Mouse (Mus musculus): ENCODE results near the gene Shisa4. TPM values are rescaled to one million over a fixed set of nuclear protein-coding genes. Genes with fewer than 3 reads are reported as not detected.
"Not testable (repeated sequence)": the region's sequence is repeated elsewhere in the genome, so short reads cannot be mapped to it uniquely, and the experiment has no call there.

The Shisa4 gene
- 72.1 and 75.5 TPM in 2 replicates for polyA plus RNA-seq (2016; fragmentation: Nextera tagmentation; extraction: Ambion mirVana)

DNA sequence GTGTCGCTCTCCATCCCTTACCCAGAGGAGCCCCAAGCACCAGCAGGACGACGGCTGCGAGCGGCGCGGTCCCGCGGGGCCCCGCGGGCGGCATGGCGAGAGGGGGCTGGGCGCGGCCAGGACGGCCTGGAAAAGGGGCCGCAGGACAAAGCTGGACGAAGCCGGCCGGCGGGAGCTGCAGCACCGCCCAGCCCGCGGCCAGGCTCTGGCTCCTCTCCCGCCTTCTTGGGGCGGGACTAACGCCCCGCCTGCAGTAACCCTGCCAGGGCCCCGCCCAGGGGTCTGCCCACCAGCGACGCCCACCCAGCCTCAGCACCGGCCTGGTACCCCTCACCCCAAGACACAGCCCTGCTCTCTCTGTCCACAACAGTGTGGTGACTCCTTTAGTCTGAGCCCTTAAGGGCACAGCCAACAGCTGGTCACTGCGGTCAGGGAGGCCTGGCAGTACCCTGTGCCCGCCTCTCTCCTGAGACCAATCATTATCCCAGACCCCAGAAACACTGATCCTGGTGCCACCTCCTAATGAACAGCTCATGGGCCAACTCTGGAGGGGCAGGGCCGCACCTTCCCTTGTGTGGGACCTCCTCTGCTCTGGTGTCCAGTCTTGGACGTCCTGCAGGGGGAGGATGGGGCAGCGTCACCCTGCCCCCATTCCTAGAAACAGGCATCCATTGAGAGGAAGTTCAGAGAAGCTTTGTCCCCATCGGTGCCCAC, at the start of gene Shisa4:
Gene Shisa4 (minus strand): TSS at position 370 of the 714 bp plus-strand sequence.
- Histone ChIP-seq H3K4me3 (peak within 1 kb of the TSS; percentile 69), H3K4me1 (peaks cover 30% of the 10 kb centered on the region), H3K9ac (peak within 1 kb of the TSS; percentile 91), H3K36me3 (peaks cover 3% of the 10 kb centered on the region; the same call in 1 of the 2 replicates), H3K27me3 (replicated peaks) (no peaks in the 10 kb centered on the region), H3K27ac (peak within 1 kb of the TSS; percentile 62), H3K9me3 (no peaks in the 10 kb centered on the region), H3K4me2 (replicated peaks) (peak within 1 kb of the TSS; percentile 67)
- 2% methylated on average over 38 of the region's 38 CpGs for WGBS
- peak; percentile 88 for ATAC-seq (ENCODE audit: low FRiP score, low read depth)

DNA sequence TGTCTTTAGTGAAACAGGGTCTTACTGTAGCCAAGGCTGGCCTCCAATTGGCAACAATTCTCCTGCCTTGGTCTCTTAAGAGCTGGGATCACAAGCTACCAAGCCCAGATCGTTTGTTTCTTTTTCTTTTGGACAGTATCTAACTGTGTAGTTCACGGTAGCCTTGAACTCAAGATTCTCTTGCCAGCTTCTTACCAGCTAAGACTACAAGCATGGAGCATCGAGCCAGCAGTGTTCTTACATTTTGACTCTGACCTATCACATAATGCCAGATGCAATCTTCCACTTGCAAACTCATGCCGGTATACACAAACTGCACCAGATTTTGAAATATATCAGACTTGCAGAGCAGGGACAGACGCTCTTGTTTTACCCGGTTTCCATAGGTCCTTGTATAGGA, 47.7 kb upstream of the Shisa4 start:
- H3K9me3 ChIP-seq, result no peaks in the 10 kb centered on the region
- H3K27ac ChIP-seq, result no peak overlapping the region
- no peak overlapping the region for H3K4me3 ChIP-seq
- H3K4me1 ChIP-seq, result peaks cover 5% of the 10 kb centered on the region
- no peak overlapping the region for H3K9ac ChIP-seq
- no peak for ATAC-seq (ENCODE audit: low FRiP score, low read depth)
- no peak overlapping the region for H3K4me2 ChIP-seq (replicated peaks)
- 94% methylated on average over 6 of the region's 6 CpGs for WGBS
- H3K36me3 ChIP-seq, result peaks cover 59% of the 10 kb centered on the region
- H3K27me3 ChIP-seq (replicated peaks), result no peaks in the 10 kb centered on the region

GRCm38 (mm10) chr1:135413996-135414395, 39.0 kb upstream of the Shisa4 start:
- Histone ChIP-seq H3K27ac (no peak overlapping the region), H3K4me1 (no peaks in the 10 kb centered on the region), H3K9ac (no peak overlapping the region), H3K4me3 (no peak overlapping the region), H3K9me3 (no peaks in the 10 kb centered on the region), H3K36me3 (peaks cover 94% of the 10 kb centered on the region), H3K27me3 (replicated peaks) (no peaks in the 10 kb centered on the region), H3K4me2 (replicated peaks) (no peak overlapping the region)
- ATAC-seq (ENCODE audit: low FRiP score, low read depth), result no peak

GRCm38 (mm10) chr1:135412130-135412529, 37.1 kb upstream of the Shisa4 start:
- Histone ChIP-seq H3K4me2 (replicated peaks) (no peak overlapping the region), H3K27ac (no peak overlapping the region), H3K4me3 (no peak overlapping the region), H3K9ac (no peak overlapping the region), H3K36me3 (peaks cover 92% of the 10 kb centered on the region), H3K9me3 (no peaks in the 10 kb centered on the region), H3K4me1 (no peaks in the 10 kb centered on the region), H3K27me3 (replicated peaks) (no peaks in the 10 kb centered on the region)
- 88% methylated on average over 4 of the region's 4 CpGs for WGBS
- ATAC-seq (ENCODE audit: low FRiP score, low read depth), result no peak

DNA sequence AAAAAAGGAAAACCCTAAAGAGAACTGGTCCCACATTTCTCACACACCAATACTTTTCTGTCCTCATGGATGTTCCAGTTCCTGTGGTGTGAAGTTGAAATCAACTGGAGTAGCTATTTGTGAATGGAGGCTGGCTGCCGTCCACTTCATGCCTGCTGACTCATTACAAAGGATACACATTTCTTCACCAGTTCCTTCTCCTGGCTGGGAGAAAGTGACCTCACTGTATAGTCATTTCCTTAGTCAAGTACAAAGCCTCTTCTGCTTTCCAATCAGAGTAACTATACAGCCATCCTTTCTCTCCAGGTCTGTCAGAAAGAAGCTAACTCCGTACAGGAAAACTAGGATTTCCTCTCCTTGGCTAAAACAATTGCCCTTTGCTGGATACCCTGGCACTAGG, 35.9 kb upstream of the Shisa4 start:
- no peaks in the 10 kb centered on the region for H3K9me3 ChIP-seq
- H3K27ac ChIP-seq, result no peak overlapping the region
- no peak overlapping the region for H3K4me3 ChIP-seq
- no peaks in the 10 kb centered on the region for H3K4me1 ChIP-seq
- H3K27me3 ChIP-seq (replicated peaks), result no peaks in the 10 kb centered on the region
- no peak overlapping the region for H3K9ac ChIP-seq
- 81% methylated on average over 2 of the region's 2 CpGs for WGBS
- no peak for ATAC-seq (ENCODE audit: low FRiP score, low read depth)
- no peak overlapping the region for H3K4me2 ChIP-seq (replicated peaks)
- peaks cover 90% of the 10 kb centered on the region for H3K36me3 ChIP-seq

GRCm38 (mm10) chr1:135408973-135409372, 33.9 kb upstream of the Shisa4 start:
- Histone ChIP-seq H3K9me3 (no peaks in the 10 kb centered on the region), H3K4me1 (no peaks in the 10 kb centered on the region), H3K36me3 (peaks cover 92% of the 10 kb centered on the region), H3K27ac (no peak overlapping the region), H3K4me2 (replicated peaks) (no peak overlapping the region), H3K9ac (no peak overlapping the region), H3K4me3 (no peak overlapping the region), H3K27me3 (replicated peaks) (no peaks in the 10 kb centered on the region)
- no peak for ATAC-seq (ENCODE audit: low FRiP score, low read depth)
- 97% methylated on average over 4 of the region's 4 CpGs for WGBS

DNA sequence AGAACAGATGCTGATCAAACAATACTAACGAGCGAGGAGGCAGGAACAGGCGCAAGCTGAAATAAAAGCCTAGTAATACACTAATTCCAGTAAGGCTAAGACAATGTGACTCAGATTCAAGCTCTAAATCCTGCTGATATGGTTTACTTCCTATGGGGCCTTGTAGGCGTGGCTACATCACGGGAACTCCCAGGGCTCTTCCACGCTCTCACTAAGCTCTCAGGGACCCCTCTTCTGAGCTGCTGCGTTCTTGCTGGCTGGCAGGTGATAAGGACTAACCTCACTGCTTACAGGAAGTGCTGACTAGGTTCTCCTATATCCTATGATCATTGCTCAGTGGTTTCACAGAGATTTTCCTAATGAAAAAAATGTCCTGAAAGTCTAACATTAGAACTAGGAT, 30.3 kb upstream of the Shisa4 start:
- ATAC-seq (ENCODE audit: low FRiP score, low read depth), result no peak
- H3K4me2 ChIP-seq (replicated peaks), result no peak overlapping the region
- H3K27ac ChIP-seq, result no peak overlapping the region
- no peaks in the 10 kb centered on the region for H3K9me3 ChIP-seq
- H3K36me3 ChIP-seq, result peaks cover 93% of the 10 kb centered on the region
- no peaks in the 10 kb centered on the region for H3K27me3 ChIP-seq (replicated peaks)
- 90% methylated on average over 7 of the region's 7 CpGs for WGBS
- H3K4me1 ChIP-seq, result no peaks in the 10 kb centered on the region
- H3K4me3 ChIP-seq, result no peak overlapping the region
- no peak overlapping the region for H3K9ac ChIP-seq

DNA sequence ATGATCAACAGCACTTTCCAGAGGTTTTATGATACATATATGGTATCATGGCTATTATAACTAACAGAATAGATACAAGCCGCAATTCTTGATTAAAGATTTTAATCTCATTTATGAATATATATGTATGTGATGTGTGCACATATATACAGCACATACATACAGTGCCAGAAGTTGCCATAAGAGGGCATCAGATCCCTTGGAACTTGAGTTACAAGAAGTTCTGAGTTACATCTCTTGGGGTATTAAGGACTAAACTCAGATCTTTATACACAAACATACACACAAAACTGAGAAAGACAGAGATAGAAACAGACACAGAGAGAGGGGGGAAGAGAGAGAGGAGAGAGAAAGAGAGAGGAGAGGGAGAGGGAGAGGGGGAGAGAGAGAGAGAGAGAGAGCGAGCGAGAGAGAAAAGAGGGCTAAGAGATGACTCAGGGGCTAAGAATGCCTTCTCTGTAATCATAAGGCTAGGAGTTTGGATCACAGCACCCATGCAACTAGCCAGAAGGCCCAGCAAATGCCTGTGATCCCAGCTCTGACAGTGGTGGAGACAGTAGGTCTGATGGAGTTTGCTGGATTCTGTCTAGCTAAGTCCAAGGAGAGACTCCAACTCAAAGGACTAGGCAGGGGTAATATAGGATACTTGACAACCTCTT, 26.5 kb upstream of the Shisa4 start:
- Histone ChIP-seq H3K27ac (no peak overlapping the region), H3K4me3 (no peak overlapping the region), H3K9me3 (no peaks in the 10 kb centered on the region), H3K4me1 (no peaks in the 10 kb centered on the region), H3K27me3 (replicated peaks) (no peaks in the 10 kb centered on the region), H3K36me3 (peaks cover 89% of the 10 kb centered on the region), H3K4me2 (replicated peaks) (no peak overlapping the region), H3K9ac (no peak overlapping the region)
- ATAC-seq (ENCODE audit: low FRiP score, low read depth), result no peak
- WGBS, result 98% methylated on average over 3 of the region's 3 CpGs

DNA sequence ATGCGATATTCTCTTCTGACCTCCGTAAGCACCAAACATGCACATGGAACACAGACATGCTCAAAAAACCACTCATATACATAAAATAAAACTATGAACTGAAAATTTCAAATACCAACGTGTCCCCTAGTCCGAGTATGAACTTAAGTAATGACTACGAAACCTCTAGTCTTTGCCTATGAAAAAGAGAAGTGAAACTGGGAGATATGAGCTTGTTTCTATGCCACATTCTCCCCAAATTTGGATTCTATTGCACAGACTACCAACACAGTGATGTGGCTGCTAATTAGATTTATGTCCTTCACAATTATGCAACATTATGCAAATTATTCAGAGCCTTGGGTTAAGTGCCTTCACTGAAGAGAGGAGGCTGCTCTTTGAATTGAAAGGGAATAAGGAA, 24.4 kb upstream of the Shisa4 start:
- no peaks in the 10 kb centered on the region for H3K4me1 ChIP-seq
- no peak overlapping the region for H3K4me2 ChIP-seq (replicated peaks)
- H3K4me3 ChIP-seq, result no peak overlapping the region
- 97% methylated on average over 5 of the region's 5 CpGs for WGBS
- no peak overlapping the region for H3K27ac ChIP-seq
- ATAC-seq (ENCODE audit: low FRiP score, low read depth), result no peak
- no peaks in the 10 kb centered on the region for H3K27me3 ChIP-seq (replicated peaks)
- peaks cover 85% of the 10 kb centered on the region for H3K36me3 ChIP-seq
- H3K9ac ChIP-seq, result no peak overlapping the region
- H3K9me3 ChIP-seq, result no peaks in the 10 kb centered on the region

DNA sequence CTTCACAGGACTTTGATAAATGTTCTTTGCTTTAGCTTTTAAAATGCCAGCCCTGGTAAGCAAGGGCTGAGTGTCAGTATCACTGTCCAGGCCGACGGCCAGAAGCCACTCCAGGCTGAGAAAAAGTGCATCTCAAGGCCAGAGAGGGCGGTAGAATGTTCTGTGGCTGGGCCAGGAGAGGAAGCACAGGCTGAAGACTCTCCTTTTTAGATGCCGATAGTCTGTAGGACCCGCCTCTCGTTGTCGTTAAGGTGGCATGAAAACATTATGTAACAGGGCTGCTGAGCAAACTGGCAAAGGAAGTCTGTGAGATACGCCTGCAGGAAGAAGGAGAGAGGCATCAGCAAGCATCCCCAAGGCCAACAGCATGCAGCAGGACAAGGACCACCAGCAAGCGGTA, 10.1 kb upstream of the Shisa4 start:
- no peak overlapping the region for H3K27ac ChIP-seq
- no peak overlapping the region for H3K9ac ChIP-seq
- no peak overlapping the region for H3K4me2 ChIP-seq (replicated peaks)
- no peaks in the 10 kb centered on the region for H3K27me3 ChIP-seq (replicated peaks)
- no peak for ATAC-seq (ENCODE audit: low FRiP score, low read depth)
- H3K4me3 ChIP-seq, result no peak overlapping the region
- no peaks in the 10 kb centered on the region for H3K4me1 ChIP-seq
- H3K9me3 ChIP-seq, result no peaks in the 10 kb centered on the region
- WGBS, result 91% methylated on average over 9 of the region's 9 CpGs
- H3K36me3 ChIP-seq, result peaks cover 80% of the 10 kb centered on the region

- 97% methylated on average over 5 of the region's 5 CpGs for WGBS
- H3K4me2 ChIP-seq (replicated peaks), result no peak overlapping the region
- H3K27me3 ChIP-seq (replicated peaks), result no peaks in the 10 kb centered on the region
- H3K27ac ChIP-seq, result no peak overlapping the region
- H3K4me1 ChIP-seq, result no peaks in the 10 kb centered on the region
- H3K9ac ChIP-seq, result no peak overlapping the region
- H3K36me3 ChIP-seq, result peaks cover 72% of the 10 kb centered on the region
- H3K9me3 ChIP-seq, result no peaks in the 10 kb centered on the region
- no peak for ATAC-seq (ENCODE audit: low FRiP score, low read depth)
- no peak overlapping the region for H3K4me3 ChIP-seq
Measured at GRCm38 (mm10) chr1:135384171-135384570, 9.1 kb upstream of the Shisa4 start.

DNA sequence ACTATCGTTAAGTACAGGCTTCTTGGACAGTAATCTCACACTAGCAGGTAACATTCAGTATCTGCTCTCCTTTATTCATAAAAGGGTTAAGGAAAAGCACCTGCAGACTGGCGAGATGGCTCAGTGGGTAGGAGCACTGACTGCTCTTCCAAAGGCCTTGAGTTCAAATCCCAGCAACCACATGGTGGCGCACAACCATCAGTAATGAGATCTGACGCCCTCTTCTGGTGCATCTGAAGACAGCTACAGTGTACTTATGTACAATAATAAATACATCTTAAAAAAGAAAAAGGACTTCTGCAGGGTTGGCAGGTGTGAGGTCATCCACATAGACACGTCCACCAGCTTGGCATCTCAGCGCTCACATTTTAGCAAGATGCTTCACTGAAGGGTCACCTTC, 6.5 kb upstream of the Shisa4 start:
- not testable (repeated sequence) for H3K27ac ChIP-seq; H3K9me3 ChIP-seq; H3K9ac ChIP-seq; H3K4me1 ChIP-seq; ATAC-seq (ENCODE audit: low FRiP score, low read depth); H3K4me3 ChIP-seq; H3K27me3 ChIP-seq (replicated peaks); H3K4me2 ChIP-seq (replicated peaks)
- H3K36me3 ChIP-seq, result peaks cover 46% of the 10 kb centered on the region
- whole genome bisulfite sequencing, result 62% methylated on average over 6 of the region's 6 CpGs
